Mouse (Mus musculus) cerebellum, adult 8-10 months (tissue): ENCODE data around the gene Heatr5a.

ENCODE experiments used
- DNase-seq: peaks from one replicate; pipeline ENCODE4 v3.0.0; 2022

Gene Heatr5a

GRCm38 (mm10) chr12:51971070-51971664 is at the start of gene Heatr5a:
Gene Heatr5a, minus strand, starts transcription at chr12:51971321.
- DNase-seq = peak; percentile 87

DNA sequence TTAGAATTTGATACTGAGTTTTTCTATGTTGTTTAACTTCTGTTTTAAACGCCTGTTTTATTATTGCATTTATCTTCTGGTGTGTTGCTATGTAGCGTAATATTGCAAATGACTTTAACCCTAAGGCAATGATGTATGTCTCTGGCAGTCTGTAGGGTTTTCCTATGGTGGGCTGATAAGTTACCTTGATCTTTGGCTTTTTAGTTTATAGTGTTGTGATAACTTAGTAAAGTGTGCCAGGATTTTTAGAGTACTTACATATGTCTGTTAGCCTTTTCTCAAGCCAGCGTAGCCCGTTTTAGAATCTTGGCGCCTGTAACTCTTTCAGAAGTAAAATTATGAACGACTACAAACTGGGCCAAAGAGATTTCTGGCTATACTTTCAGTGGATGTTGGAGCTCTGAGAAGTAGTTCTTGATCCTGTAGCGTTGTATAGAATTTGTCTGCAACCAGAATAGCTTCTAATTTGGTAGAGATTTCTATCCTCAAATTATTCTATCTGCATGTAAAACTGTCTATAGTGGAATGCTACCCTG is 43.4 kb upstream of the Heatr5a start:
- no peak for DNase-seq

- DNase-seq = no peak
Observed at GRCm38 (mm10) chr12:52014044-52014443, 42.9 kb upstream of the Heatr5a start.

GRCm38 (mm10) chr12:52013274-52013673 is 42.2 kb upstream of the Heatr5a start:
- DNase-seq = no peak

GRCm38 (mm10) chr12:52012159-52012558 is 41.0 kb upstream of the Heatr5a start:
- DNase-seq = no peak

DNA sequence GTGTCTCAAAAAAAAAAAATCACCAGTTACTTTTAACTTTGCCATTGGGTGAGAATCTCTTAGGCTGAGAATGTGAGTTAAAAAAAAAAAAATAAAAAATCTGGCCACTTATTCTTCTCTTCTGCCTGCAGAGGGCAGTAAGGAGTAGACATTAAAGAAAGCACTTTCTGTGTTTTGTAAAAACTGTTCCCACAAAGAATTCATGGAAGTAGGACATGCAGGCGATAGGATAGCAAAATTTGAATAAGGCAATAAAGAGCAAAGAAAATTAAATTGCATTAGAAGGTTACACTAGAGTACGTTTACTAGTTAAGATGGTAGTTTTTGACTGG is 39.5 kb upstream of the Heatr5a start:
- DNase-seq = peak; percentile 18

DNA sequence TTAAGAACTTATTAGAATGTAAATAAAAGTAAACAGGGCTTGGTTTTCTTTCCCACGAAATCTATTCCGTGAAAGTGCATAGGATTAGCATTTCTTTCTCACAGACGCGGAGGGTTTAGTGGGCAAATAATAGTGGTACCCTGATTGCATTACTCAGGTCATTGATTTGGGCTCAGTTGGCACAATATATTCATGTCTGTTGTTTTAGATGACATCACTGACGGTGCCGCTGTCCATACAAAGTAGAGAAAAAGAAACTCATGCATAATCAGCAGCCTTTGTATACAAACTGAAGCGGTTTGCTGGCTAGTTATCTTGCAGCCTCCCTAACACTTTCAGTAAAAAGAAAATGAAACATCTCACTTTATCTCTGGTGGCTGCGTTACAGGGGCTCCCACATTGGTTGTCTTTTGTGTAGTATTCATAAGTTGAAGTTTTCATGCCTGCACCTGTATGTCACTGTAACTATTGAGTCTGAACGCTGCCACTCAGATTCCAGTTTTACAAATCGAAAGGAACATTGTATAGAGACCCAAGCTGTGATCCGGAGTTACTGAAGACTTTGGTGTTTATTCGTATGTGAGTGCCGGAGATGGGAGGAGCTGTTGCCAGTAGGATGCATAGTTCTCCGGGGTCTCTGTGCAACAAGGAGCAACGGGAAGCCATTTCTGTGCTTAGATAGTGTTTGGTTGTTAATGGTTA is 39.0 kb upstream of the Heatr5a start:
- no peak for DNase-seq

GRCm38 (mm10) chr12:52006633-52006994 is 35.5 kb upstream of the Heatr5a start:
- DNase-seq = no peak

- DNase-seq = peak; percentile 92
Observed at GRCm38 (mm10) chr12:52005877-52006632, 34.9 kb upstream of the Heatr5a start, which contains the start of gene Dtd2. Gene Dtd2, minus strand, starts transcription at chr12:52006501.

- DNase-seq = no peak
Observed at GRCm38 (mm10) chr12:52002746-52003145, 31.6 kb upstream of the Heatr5a start.

- peak; percentile 67 for DNase-seq
Observed at GRCm38 (mm10) chr12:52001544-52001943, 30.4 kb upstream of the Heatr5a start.

GRCm38 (mm10) chr12:51998366-51998932 is 27.3 kb upstream of the Heatr5a start:
- DNase-seq = no peak

- DNase-seq = no peak
Observed at GRCm38 (mm10) chr12:51995738-51996536, 24.8 kb upstream of the Heatr5a start.

DNA sequence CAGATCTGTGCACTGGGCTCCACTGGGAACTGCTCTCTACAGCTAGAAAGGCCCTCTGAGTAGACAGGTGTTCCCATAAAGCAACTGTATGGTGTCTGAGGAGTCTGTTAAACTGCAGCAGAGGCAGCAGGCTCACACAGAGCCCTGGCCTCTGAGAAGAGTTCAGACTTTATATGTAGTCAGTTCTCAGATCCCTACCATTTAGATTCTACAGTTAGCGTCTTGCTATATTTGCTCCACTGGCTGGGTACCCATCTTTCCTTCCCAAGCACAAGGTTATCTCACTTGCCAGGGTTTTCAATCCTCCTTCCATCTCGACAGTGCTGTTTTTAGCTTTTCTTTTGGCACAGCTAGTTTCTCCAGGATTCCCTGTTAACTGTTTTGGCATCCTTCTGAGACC is 19.5 kb upstream of the Heatr5a start:
- no peak for DNase-seq

DNA sequence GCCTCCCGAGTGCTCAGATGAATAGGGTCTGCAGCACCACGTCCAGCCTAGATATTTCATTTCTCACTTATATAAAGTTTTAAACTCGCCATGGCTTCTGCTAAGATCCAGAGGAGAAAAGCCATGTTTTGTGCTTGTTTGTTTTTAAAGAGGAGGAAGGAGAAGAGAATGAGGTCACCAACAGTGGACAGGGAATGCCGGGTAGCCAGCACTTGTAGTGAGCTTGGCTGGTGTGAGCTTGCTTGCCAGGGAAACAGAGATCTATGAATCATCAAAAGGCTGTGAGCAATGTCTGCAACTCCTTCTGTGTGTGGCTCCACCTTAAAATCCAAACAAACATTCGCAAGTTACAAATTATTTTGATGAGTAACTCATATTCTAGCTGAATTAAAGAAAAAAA is 17.4 kb upstream of the Heatr5a start:
- no peak for DNase-seq

DNA sequence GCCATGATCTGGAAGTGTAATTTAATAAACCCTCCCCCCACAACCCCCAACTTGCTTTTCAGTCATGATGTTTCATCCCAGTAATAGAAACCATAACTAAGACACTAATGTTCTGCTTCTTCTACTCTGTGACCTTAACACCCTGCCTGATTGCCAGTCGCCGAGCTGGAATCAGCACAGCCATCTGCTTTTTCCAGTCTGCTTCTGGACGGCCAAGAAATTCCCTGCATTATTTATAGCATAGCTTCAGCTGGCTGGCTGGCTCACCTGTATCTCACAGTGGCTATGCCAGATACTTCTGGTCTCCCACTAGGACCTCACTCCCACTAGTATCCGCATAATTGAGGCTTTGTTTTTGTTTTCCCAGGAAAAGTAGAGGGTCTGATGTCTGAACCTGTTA is 14.7 kb upstream of the Heatr5a start:
- DNase-seq = peak; percentile 21

GRCm38 (mm10) chr12:51985163-51985748 is 14.1 kb upstream of the Heatr5a start:
- DNase-seq = no peak

- DNase-seq = no peak
Observed at GRCm38 (mm10) chr12:51983625-51984024, 12.5 kb upstream of the Heatr5a start.

DNA sequence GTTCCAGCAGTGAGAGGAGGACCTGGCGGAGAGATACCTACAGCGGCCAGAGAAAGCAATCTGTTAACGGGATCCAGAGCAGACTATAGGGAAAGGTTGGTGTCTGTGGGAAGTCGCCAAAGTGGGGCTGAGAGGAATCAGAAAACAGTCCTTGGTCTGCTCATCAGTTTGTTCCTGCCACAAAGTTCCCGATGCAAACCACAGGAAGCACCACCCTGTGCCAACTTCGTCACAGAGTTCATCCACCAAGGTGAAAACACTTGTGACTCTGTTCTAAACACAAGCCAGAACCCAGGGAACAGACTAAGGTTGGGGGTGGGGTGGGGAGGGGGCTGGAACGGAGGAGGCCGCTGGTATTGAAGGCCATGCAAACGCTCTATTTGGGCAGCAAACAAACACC is 5.4 kb upstream of the Heatr5a start:
- DNase-seq = peak; percentile 16

DNA sequence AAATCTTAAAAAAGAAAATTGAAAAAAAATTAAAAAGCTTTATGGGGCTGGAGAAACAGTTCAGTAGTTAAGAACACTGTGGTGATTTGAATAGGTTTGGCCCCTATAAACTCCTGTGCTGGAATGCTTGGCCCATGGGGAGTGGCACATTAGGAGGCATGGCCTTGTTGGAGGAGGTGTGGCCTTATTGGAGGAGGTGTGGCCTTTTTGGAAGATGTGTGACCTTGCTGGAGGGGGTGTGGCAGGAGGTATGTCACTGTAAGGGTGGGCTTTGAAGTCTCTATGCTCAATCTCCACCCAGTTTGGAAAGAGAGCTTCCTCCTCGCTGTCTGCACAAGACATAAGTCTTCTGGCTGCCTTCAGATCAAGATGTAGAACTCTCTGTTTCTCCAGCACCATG is 3.3 kb upstream of the Heatr5a start:
- no peak for DNase-seq

DNA sequence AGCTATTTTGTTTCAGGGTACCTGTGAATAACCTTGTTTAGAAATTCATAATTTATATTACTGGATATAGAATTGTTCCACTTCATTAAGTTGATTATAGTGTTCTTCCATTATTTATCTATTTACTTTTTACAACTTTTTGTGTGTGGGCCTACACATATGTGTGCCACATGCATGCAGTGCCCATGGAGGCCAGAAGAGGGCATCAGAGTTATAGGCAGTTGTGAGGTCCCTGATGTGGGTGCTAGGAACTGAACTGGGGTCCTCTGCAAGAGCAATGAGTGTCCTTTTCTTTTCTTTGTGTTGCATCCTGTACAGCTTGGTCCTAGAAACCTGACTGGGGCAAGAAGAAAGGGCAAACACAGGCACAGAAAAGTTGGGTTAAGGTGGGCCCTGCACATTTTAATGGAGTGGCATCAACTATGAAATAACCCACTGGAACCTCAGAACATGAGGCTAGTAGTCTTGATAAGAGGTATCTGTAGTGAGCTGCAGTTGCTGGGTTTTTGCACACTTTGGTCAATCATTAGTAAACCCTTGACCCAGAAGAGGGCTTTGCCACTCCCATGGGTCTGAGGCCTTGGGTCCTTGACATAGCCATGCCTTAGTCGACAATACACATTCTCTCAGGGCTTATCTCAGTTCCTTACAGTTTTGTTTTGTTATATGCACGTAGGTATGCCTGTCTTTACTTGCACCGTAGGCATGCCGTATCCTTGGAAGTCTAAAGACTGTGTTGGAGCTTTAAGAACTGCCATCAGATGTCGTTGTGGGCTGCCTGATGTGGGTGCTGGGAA is 1.3 kb upstream of the Heatr5a start:
- no peak for DNase-seq
